Mouse (Mus musculus) forebrain, postnatal 0 days (tissue): ENCODE measurements around the gene Nsmce4a. TPM values are rescaled to one million over a fixed set of nuclear protein-coding genes. Genes with fewer than 3 reads are reported as not detected.
A peak's percentile ranks its signal among the peaks of the same experiment; 100 is the strongest.

Source experiments
- ATAC-seq: fragments of 200-750 bp; cut with Nextera tagmentation; 2 replicates; pipeline ENCODE4 v1.8.0; 2017; ENCODE audit warnings: mild to moderate bottlenecking, moderate library complexity
- DNase-seq: peaks from one replicate; pipeline ENCODE4 v3.0.0-alpha.2; 2015
- H3K27ac ChIP-seq: fragments of 300-500 bp; sonication (generic); 2 replicates; pipeline ENCODE4 v1.5.1; 2014; ENCODE audit warnings: low read depth, mild to moderate bottlenecking, antibody characterized with exemption, low read length, moderate library complexity, mixed read lengths
- H3K27me3 ChIP-seq: fragments of 300-500 bp; sonication (generic); 2 replicates; pipeline ENCODE4 v1.6.1; 2014; ENCODE audit warnings: mild to moderate bottlenecking, low read length, mixed read lengths; ENCODE audit not compliant: insufficient read depth
- H3K36me3 ChIP-seq: fragments of 300-500 bp; sonication (generic); 2 replicates; pipeline ENCODE4 v1.6.1; 2014; ENCODE audit warnings: mild to moderate bottlenecking, moderate library complexity; ENCODE audit not compliant: insufficient read depth
- H3K4me1 ChIP-seq: fragments of 300-500 bp; sonication (generic); 2 replicates; pipeline ENCODE4 v1.6.1; 2014; ENCODE audit warnings: antibody characterized with exemption; ENCODE audit not compliant: insufficient read depth
- H3K4me2 ChIP-seq: fragments of 300-500 bp; sonication (generic); 2 replicates; pipeline ENCODE4 v1.6.1; 2014; ENCODE audit warnings: low read depth, mild to moderate bottlenecking, moderate library complexity
- H3K4me3 ChIP-seq: fragments of 300-500 bp; sonication (generic); 2 replicates; pipeline ENCODE4 v1.5.1; 2014; ENCODE audit warnings: low read depth, low read length, mixed read lengths
- H3K9ac ChIP-seq: fragments of 300-500 bp; sonication (generic); 2 replicates; pipeline ENCODE4 v1.6.1; 2014; ENCODE audit warnings: mild to moderate bottlenecking
- H3K9me3 ChIP-seq: fragments of 300-500 bp; sonication (generic); 2 replicates; pipeline ENCODE4 v1.6.1; 2016; ENCODE audit warnings: low read length
- CTCF ChIP-seq: sonication (generic); IDR thresholded peaks from 2 replicates; pipeline ENCODE4 v1.5.1; 2016; ENCODE audit warnings: antibody characterized with exemption, control low read depth, low read depth
- WGBS: fragments of 180-500 bp; shearing (Covaris S2); extraction: QIAGEN DNeasy Blood & Tissue Kit; methylation state at CpG from one replicate; pipeline ENCODE4 v1.1.7; 2014; 5-methylcytosine and 5-hydroxymethylcytosine counted together
- polyA plus RNA-seq: library from polyadenylated mRNA; unstranded; fragments of >200 nt; fragmentation: Nextera tagmentation; extraction: Ambion mirVana; gene quantifications from 2 replicates; pipeline ENCODE4 v1.2.1, GENCODE M21; 2015
- total RNA-seq: library from RNA; depleted of rRNA; stranded (reverse); fragments of >200 nt; gene quantifications from 2 replicates; pipeline ENCODE4 v1.2.3, GENCODE M21; 2014

Nsmce4a gene
- total and polyA plus RNA-seq, 2 experiments from 2014 or later = 52.5 to 76.8 TPM

- no peak for TF ChIP-seq CTCF
- Histone ChIP-seq H3K4me2 (no peak overlapping the region), H3K27ac (no peak overlapping the region), H3K27me3 (no peaks in the 10 kb centered on the region), H3K9me3 (no peaks in the 10 kb centered on the region), H3K36me3 (no peaks in the 10 kb centered on the region), H3K4me3 (no peak overlapping the region), H3K4me1 (no peaks in the 10 kb centered on the region), H3K9ac (no peak overlapping the region)
- no peak for ATAC-seq
- no peak for DNase-seq
- WGBS = 61% methylated on average over 8 of the region's 8 CpGs
Measured at GRCm38 (mm10) chr7:130590845-130591437, 18.0 kb upstream of the Nsmce4a start.

GRCm38 (mm10) chr7:130590081-130590828, 17.3 kb upstream of the Nsmce4a start:
- H3K27ac ChIP-seq = no peak overlapping the region
- ATAC-seq (no peak), DNase-seq (no peak)
- H3K4me3 ChIP-seq = no peak overlapping the region
- H3K27me3 ChIP-seq = no peaks in the 10 kb centered on the region
- no peak overlapping the region for H3K4me2 ChIP-seq
- no peaks in the 10 kb centered on the region for H3K4me1 ChIP-seq
- no peak overlapping the region for H3K9ac ChIP-seq
- TF ChIP-seq CTCF = no peak
- 37% methylated on average over 13 of the region's 13 CpGs for WGBS
- no peaks in the 10 kb centered on the region for H3K9me3 ChIP-seq
- H3K36me3 ChIP-seq = no peaks in the 10 kb centered on the region

GRCm38 (mm10) chr7:130586521-130587072, 13.7 kb upstream of the Nsmce4a start:
- no peak overlapping the region for H3K9ac ChIP-seq
- TF ChIP-seq CTCF = no peak
- H3K9me3 ChIP-seq = no peaks in the 10 kb centered on the region
- no peak overlapping the region for H3K27ac ChIP-seq
- H3K4me3 ChIP-seq = no peak overlapping the region
- H3K4me1 ChIP-seq = no peaks in the 10 kb centered on the region
- DNase-seq = no peak
- H3K4me2 ChIP-seq = no peak overlapping the region
- H3K27me3 ChIP-seq = no peaks in the 10 kb centered on the region
- ATAC-seq = no peak
- H3K36me3 ChIP-seq = no peaks in the 10 kb centered on the region
- WGBS = 82% methylated on average over 2 of the region's 2 CpGs

GRCm38 (mm10) chr7:130578607-130579006, 5.7 kb upstream of the Nsmce4a start:
- ATAC-seq = no peak
- H3K9ac ChIP-seq = no peak overlapping the region
- TF ChIP-seq CTCF = no peak
- H3K27ac ChIP-seq = no peak overlapping the region
- DNase-seq = no peak
- H3K9me3 ChIP-seq = no peaks in the 10 kb centered on the region
- no peaks in the 10 kb centered on the region for H3K36me3 ChIP-seq
- no peaks in the 10 kb centered on the region for H3K27me3 ChIP-seq
- H3K4me2 ChIP-seq = no peak overlapping the region
- no peak overlapping the region for H3K4me3 ChIP-seq
- WGBS = 66% methylated on average over 5 of the region's 5 CpGs
- H3K4me1 ChIP-seq = no peaks in the 10 kb centered on the region

GRCm38 (mm10) chr7:130578066-130578465, 5.1 kb upstream of the Nsmce4a start:
- no peak overlapping the region for H3K4me2 ChIP-seq
- H3K27ac ChIP-seq = no peak overlapping the region
- WGBS = 97% methylated on average over 2 of the region's 2 CpGs
- no peaks in the 10 kb centered on the region for H3K4me1 ChIP-seq
- no peak for TF ChIP-seq CTCF
- no peaks in the 10 kb centered on the region for H3K36me3 ChIP-seq
- DNase-seq (no peak), ATAC-seq (no peak)
- no peak overlapping the region for H3K4me3 ChIP-seq
- no peaks in the 10 kb centered on the region for H3K9me3 ChIP-seq
- H3K27me3 ChIP-seq = no peaks in the 10 kb centered on the region
- no peak overlapping the region for H3K9ac ChIP-seq

GRCm38 (mm10) chr7:130577388-130578003, 4.6 kb upstream of the Nsmce4a start, which contains the start of gene Tacc2:
Gene Tacc2, plus strand, starts transcription at chr7:130577438.
- Histone ChIP-seq H3K27me3 (no peaks in the 10 kb centered on the region), H3K4me3 (no peak within 1 kb of the TSS), H3K9me3 (no peaks in the 10 kb centered on the region), H3K4me1 (no peaks in the 10 kb centered on the region), H3K27ac (no peak within 1 kb of the TSS), H3K36me3 (no peaks in the 10 kb centered on the region), H3K4me2 (peak within 1 kb of the TSS; percentile 15; the same call in 1 of the 2 replicates), H3K9ac (no peak within 1 kb of the TSS)
- no peak for TF ChIP-seq CTCF
- 57% methylated on average over 15 of the region's 15 CpGs for WGBS
- ATAC-seq = no peak
- no peak for DNase-seq

GRCm38 (mm10) chr7:130576981-130577380, 4.1 kb upstream of the Nsmce4a start:
- Histone ChIP-seq H3K27me3 (no peaks in the 10 kb centered on the region), H3K27ac (no peak overlapping the region), H3K9me3 (no peaks in the 10 kb centered on the region), H3K4me2 (peak overlapping the region; percentile 15; the same call in 1 of the 2 replicates), H3K4me3 (no peak overlapping the region), H3K36me3 (no peaks in the 10 kb centered on the region), H3K4me1 (no peaks in the 10 kb centered on the region), H3K9ac (no peak overlapping the region)
- DNase-seq = peak; percentile 53
- WGBS = 21% methylated on average over 10 of the region's 10 CpGs
- no peak for TF ChIP-seq CTCF
- ATAC-seq = no peak
